ENCODE assay signal across 8 mouse cellular contexts in the genomic region with DNA sequence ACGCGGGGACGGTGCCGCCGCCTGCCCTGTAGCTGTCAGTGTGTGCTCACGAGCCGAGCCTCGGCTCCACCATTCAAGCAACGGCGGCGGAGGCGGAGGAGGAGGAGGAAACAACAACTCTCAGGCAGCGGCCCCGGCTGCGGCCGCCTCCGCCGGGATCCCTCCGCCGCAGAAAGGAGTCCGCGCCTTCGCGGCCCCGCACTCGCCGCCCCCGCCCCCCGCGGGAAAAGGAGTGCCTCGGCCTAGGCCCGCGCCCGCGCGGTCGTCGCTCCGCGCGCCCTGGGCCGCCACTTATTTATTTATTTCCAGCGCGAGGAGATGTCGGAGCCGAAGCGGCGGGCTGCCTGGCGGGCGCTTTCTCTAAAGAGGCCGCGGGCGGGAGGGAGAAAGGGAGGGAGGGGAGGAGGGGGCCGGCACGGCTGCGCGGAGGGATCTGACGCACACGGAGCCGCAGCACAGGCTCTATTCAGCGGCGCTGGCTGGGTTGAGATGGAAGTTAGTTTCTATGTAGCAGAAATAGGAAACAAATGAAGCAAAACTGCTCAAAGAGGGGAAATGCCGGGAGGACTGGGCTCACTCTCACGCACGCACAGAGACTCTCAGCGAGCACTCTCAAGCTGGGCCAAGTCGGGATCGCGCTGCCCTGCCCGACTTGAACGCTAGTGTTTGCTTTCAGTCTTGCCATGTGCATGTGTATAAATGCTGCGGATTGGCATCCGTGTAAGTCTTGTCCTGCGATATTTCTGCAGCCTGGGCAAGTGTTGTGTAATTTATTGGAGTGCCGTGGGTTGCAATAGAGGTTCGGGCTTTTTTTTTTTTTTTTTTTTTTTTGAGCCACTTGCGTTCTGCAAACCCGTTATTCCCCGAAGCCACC. TPM values are rescaled to one million over a fixed set of nuclear protein-coding genes. Genes with fewer than 3 reads are reported as not detected.
DNase-seq lines count a peak whose midpoint lies in the region; ATAC-seq lines count a peak whose summit lies in the region.

TSS of gene Phip (minus strand) at position 175 of the 874 bp plus-strand sequence.

- H3K27ac ChIP-seq in hindbrain, embryonic 16.5 days (ENCODE audit: low read depth, low read length), result peak within 1 kb of the TSS; percentile 100

- H3K9me3 ChIP-seq in hindbrain, embryonic 16.5 days (ENCODE audit: control insufficient read depth, low read length), result no peaks in the 10 kb centered on the region
- no peaks in the 10 kb centered on the region for H3K9me3 ChIP-seq in megakaryocyte, embryonic 14.5 days

- H3K27me3 ChIP-seq in hindbrain, embryonic 16.5 days (replicated peaks; ENCODE audit: control insufficient read depth, insufficient read depth, low read length), result no peaks in the 10 kb centered on the region
- H3K27me3 ChIP-seq in megakaryocyte, embryonic 14.5 days (replicated peaks), result no peaks in the 10 kb centered on the region

- under 1% methylated on average over 65 of the region's 79 CpGs for WGBS in hindbrain, embryonic 16.5 days

- peak within 1 kb of the TSS; percentile 94 for H3K4me3 ChIP-seq in hindbrain, embryonic 16.5 days (ENCODE audit: low read length)
- H3K4me3 ChIP-seq in megakaryocyte, embryonic 14.5 days (replicated peaks), result peak within 1 kb of the TSS; percentile 99

- H3K4me2 ChIP-seq in hindbrain, embryonic 16.5 days (ENCODE audit: low read length), result peak within 1 kb of the TSS; percentile 92

- ATAC-seq in hindbrain, embryonic 16.5 days, result peak; percentile 84

- DNase-seq in WW6 (ENCODE audit: low read depth, low spot score), result peak; percentile 68
- DNase-seq in cerebellum, postnatal 4 days (ENCODE audit: low spot score in 2 of 2), result peak; percentile 96 to 98
- peak; percentile 92 for DNase-seq in gastrocnemius, adult 18-20 months (ENCODE audit: low spot score)
- DNase-seq in left cerebral cortex, adult 8-10 months (ENCODE audit: low spot score in 2 of 2), result peak; percentile 92 to 95
- DNase-seq in right cerebral cortex, postnatal 10 days (ENCODE audit: low spot score in 2 of 2), result peak; percentile 96 to 97
- DNase-seq in urinary bladder, postnatal 25 days (ENCODE audit: low spot score), result peak; percentile 94

- peaks cover 17% of the 10 kb centered on the region for H3K4me1 ChIP-seq in hindbrain, embryonic 16.5 days (ENCODE audit: control insufficient read depth, insufficient read depth, low read depth, low read length)
- H3K4me1 ChIP-seq in megakaryocyte, embryonic 14.5 days, result peaks cover 14% of the 10 kb centered on the region; the same call in 1 of the 2 replicates

- no peaks in the 10 kb centered on the region for H3K36me3 ChIP-seq in hindbrain, embryonic 16.5 days (ENCODE audit: control insufficient read depth, insufficient read depth, low read length)
- H3K36me3 ChIP-seq in megakaryocyte, embryonic 14.5 days (replicated peaks; ENCODE audit: low read length), result peaks cover 4% of the 10 kb centered on the region

- H3K9ac ChIP-seq in hindbrain, embryonic 16.5 days (ENCODE audit: low read depth, low read length), result peak within 1 kb of the TSS; percentile 96

RNA-seq across cellular contexts. Expression of gene Phip, which starts in this region (rescaled TPM):
- total RNA-seq in gastrocnemius, adult 18-20 months (2021), result 10 to 100 TPM; 21.4 to 25.7 TPM
- polyA plus RNA-seq in hindbrain, embryonic 16.5 days (2015; fragmentation: Nextera tagmentation; extraction: Ambion mirVana), result 70.0 and 76.8 TPM in 2 replicates
- 10 to 100 TPM; 68.8 to 76.1 (median 70.5) TPM for total RNA-seq in left cerebral cortex, adult 8-10 months (2022)
- polyA plus RNA-seq in megakaryocyte, embryonic 14.5 days (2012; ENCODE audit: insufficient read depth, low replicate concordance), result 0.92 and 2.4 TPM in 2 replicates

Comparison
In these comparisons a context has a peak if more than half of its experiments do, and no peak if none do; other contexts are left out.
1. Peak in every context shown above with its lines: DNase-seq, ATAC-seq, H3K4me3 ChIP-seq and H3K27ac ChIP-seq.
2. RNA of gene Phip (polyA plus RNA-seq): 70.0 to 76.8 TPM in hindbrain, embryonic 16.5 days; 0.92 to 2.4 TPM in megakaryocyte, embryonic 14.5 days; every median in the first group is over 10 times any median in the second.